Mouse (Mus musculus): ENCODE results near the gene Emc3.

DNA sequence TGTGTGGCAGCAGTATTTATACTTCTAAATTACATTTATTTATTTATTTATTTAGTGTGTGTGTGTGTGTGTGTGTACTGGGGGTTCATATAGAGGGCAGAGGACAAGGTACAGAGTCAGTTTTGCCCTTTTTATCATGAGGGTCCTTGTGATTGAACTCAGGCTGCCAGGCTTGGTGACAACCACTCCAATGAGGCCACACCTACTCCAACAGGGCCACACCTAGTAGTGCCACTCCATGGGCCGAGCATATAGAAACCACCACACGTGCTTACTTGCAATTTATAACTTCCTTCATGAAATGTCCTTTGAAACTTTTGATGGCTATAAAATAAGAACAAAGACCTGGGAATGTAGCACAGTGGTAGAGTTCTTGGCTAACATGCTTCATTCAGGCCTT, 58.2 kb downstream of the Emc3 start:
- TF ChIP-seq CTCF (IDR thresholded peaks at IDR 0.05; ENCODE audit: borderline replicate concordance, insufficient read depth, low read length) (no peak), POLR2A (IDR thresholded peaks at IDR 0.05; ENCODE audit: low read depth, low read length) (no peak)

Data from embryonic fibroblast, embryonic 13.5 days (primary cell).